In the genomic region with DNA sequence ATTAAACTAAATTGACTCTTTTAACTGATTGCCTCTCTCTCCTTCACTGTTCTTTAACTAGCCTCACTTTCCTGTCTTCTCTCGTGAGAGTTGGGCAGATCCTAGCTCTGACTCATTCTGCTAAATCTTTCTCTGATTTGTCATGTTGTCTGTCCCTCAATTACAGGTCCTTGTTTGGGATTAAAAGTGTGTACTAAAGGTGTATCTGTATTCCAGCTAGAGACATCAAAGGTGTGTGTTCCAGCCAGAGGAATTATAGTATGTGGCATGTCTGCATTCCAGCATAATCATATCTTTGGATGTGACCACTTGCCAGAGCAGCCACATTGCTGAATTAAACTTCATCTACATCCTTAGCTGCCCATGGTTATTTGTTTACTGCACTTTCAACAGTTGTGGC, we compare ENCODE assay signal across 19 mouse cellular contexts.
DNase-seq lines count a peak whose midpoint lies in the region; ATAC-seq and TF ChIP-seq lines count a peak whose summit lies in the region.
"Had no signal": no experiment of that assay in that cellular context is flagged by ENCODE, and none has a peak within 500 bp of the region (broad histone marks: within the 10 kb centered on the region; RNA-seq: fewer than 3 reads in every experiment).

No protein-coding gene starts in this region.

- no peak overlapping the region for H3K9ac ChIP-seq in lung, embryonic 15.5 days
- no peak overlapping the region for H3K9ac ChIP-seq in lung, postnatal 0 days (replicated peaks; ENCODE audit: low read depth)
- H3K9ac ChIP-seq: embryonic facial prominence, embryonic 12.5 days; forebrain, embryonic 13.5 days; forebrain, embryonic 15.5 days had no signal

- no peaks in the 10 kb centered on the region for H3K36me3 ChIP-seq in lung, embryonic 15.5 days
- no peaks in the 10 kb centered on the region for H3K36me3 ChIP-seq in lung, postnatal 0 days (ENCODE audit: insufficient read depth, low read length)
- H3K36me3 ChIP-seq: embryonic facial prominence, embryonic 10.5 days; embryonic facial prominence, embryonic 12.5 days; forebrain, embryonic 15.5 days had no signal

- peak; percentile 68 for TF ChIP-seq EP300 in lung, postnatal 0 days (IDR thresholded peaks at IDR 0.05)

- TF ChIP-seq POLR2A in lung, adult 2 months (IDR thresholded peaks at IDR 0.05; ENCODE audit: borderline replicate concordance, extremely low read depth, low read depth, low read length) = no peak

- DNase-seq in lung, adult 2 months = no peak
- DNase-seq in lung, postnatal 0 days (ENCODE audit: low spot score) = peak; percentile 12
- DNase-seq in lung, postnatal 10 days = no peak
- DNase-seq in Muller cell, postnatal 12 days (ENCODE audit: inconsistent ontology term) = peak; percentile 12
- peak; percentile 4 for DNase-seq in lung, postnatal 36 days
- DNase-seq in heart, adult 11 months = no peak
- DNase-seq: adrenal gland, adult 8-10 months; cerebellum, adult 11-12 months; cerebellum, adult 2 months; cerebellum, adult 9-10 months; cerebellum, postnatal 10 days; cerebellum, postnatal 25 days had no signal

- H3K4me2 ChIP-seq in lung, embryonic 15.5 days = no peak overlapping the region
- no peak overlapping the region for H3K4me2 ChIP-seq in lung, postnatal 0 days (replicated peaks; ENCODE audit: low read depth, low read length)
- H3K4me2 ChIP-seq: embryonic facial prominence, embryonic 12.5 days; forebrain, embryonic 13.5 days; forebrain, embryonic 15.5 days had no signal

- 46% methylated on average over 1 of the region's 1 CpGs for WGBS in lung, embryonic 15.5 days
- WGBS in lung, adult 2 months = 53% methylated on average over 1 of the region's 1 CpGs
- 43% methylated on average over 1 of the region's 1 CpGs for WGBS in lung, postnatal 0 days

- H3K4me1 ChIP-seq in lung, embryonic 15.5 days = no peaks in the 10 kb centered on the region
- no peaks in the 10 kb centered on the region for H3K4me1 ChIP-seq in lung, adult 2 months (ENCODE audit: control insufficient read depth, insufficient read depth, low read length)
- H3K4me1 ChIP-seq in lung, postnatal 0 days (ENCODE audit: insufficient read depth, low read depth, low read length) = no peaks in the 10 kb centered on the region
- H3K4me1 ChIP-seq: embryonic facial prominence, embryonic 10.5 days; embryonic facial prominence, embryonic 12.5 days; forebrain, embryonic 13.5 days; forebrain, embryonic 15.5 days had no signal

- ATAC-seq in lung, embryonic 15.5 days (ENCODE audit: borderline replicate concordance, extremely low read depth, low FRiP score, low TSS enrichment) = no peak
- ATAC-seq in lung, postnatal 0 days = peak; percentile 81
- ATAC-seq: activated CD4-positive, CD25-positive, alpha-beta regulatory T cell, adult 4 months; forebrain, embryonic 13.5 days; forebrain, embryonic 15.5 days had no signal

- no peaks in the 10 kb centered on the region for H3K27me3 ChIP-seq in lung, embryonic 15.5 days
- H3K27me3 ChIP-seq in lung, postnatal 0 days (replicated peaks; ENCODE audit: insufficient read depth, low read length) = no peaks in the 10 kb centered on the region
- H3K27me3 ChIP-seq: embryonic facial prominence, embryonic 12.5 days; forebrain, embryonic 13.5 days; forebrain, embryonic 15.5 days; Patski had no signal

- H3K4me3 ChIP-seq in lung, embryonic 15.5 days = no peak overlapping the region
- H3K4me3 ChIP-seq in lung, adult 2 months (replicated peaks; ENCODE audit: extremely low read depth, low read depth, low read length) = no peak overlapping the region
- H3K4me3 ChIP-seq in lung, postnatal 0 days (ENCODE audit: low read depth, low read length) = no peak overlapping the region
- H3K4me3 ChIP-seq: embryonic facial prominence, embryonic 10.5 days; embryonic facial prominence, embryonic 12.5 days; forebrain, embryonic 13.5 days; forebrain, embryonic 15.5 days had no signal

- H3K9me3 ChIP-seq in lung, embryonic 15.5 days = no peaks in the 10 kb centered on the region
- no peaks in the 10 kb centered on the region for H3K9me3 ChIP-seq in lung, postnatal 0 days (ENCODE audit: low read length)
- H3K9me3 ChIP-seq: embryonic facial prominence, embryonic 10.5 days; embryonic facial prominence, embryonic 12.5 days; forebrain, embryonic 13.5 days; forebrain, embryonic 15.5 days had no signal

- H3K27ac ChIP-seq in lung, embryonic 15.5 days = peak overlapping the region; percentile 38; the same call in 1 of the 2 replicates
- no peak overlapping the region for H3K27ac ChIP-seq in lung, postnatal 0 days (ENCODE audit: low read length)
- H3K27ac ChIP-seq: embryonic facial prominence, embryonic 10.5 days; embryonic facial prominence, embryonic 12.5 days; forebrain, embryonic 13.5 days; forebrain, embryonic 15.5 days had no signal

- no peak for TF ChIP-seq CTCF in lung, adult 2 months (IDR thresholded peaks at IDR 0.05; ENCODE audit: insufficient read depth, low read length)
- TF ChIP-seq CTCF in lung, postnatal 0 days (IDR thresholded peaks at IDR 0.05) = no peak

Comparison
In these comparisons a context has a peak if more than half of its experiments do, and no peak if none do; other contexts are left out.
1. DNase-seq: peak in lung, postnatal 0 days (single experiment), Muller cell, postnatal 12 days (single experiment) and lung, postnatal 36 days (single experiment); none in lung, adult 2 months (single experiment), lung, postnatal 10 days (single experiment) and heart, adult 11 months (single experiment).